Mouse (Mus musculus) forebrain, embryonic 14.5 days (tissue): Measurements from ENCODE around the gene Pde5a. TPM values are rescaled to one million over a fixed set of nuclear protein-coding genes. Genes with fewer than 3 reads are reported as not detected.

ENCODE experiments used
- ATAC-seq: fragments of 200-750 bp; cut with Nextera tagmentation; 2 replicates; pipeline ENCODE4 v1.8.0; 2017; ENCODE audit warnings: mild to moderate bottlenecking, moderate library complexity
- DNase-seq: peaks from one replicate; pipeline ENCODE4 v3.0.0-alpha.2; 2015; ENCODE audit warnings: low spot score
- H3K27ac ChIP-seq: fragments of 300-500 bp; sonication (generic); 2 replicates; pipeline ENCODE4 v1.5.1; 2014; ENCODE audit warnings: low read depth, mild to moderate bottlenecking, control low read depth, low read length, moderate library complexity
- H3K27me3 ChIP-seq: fragments of 300-500 bp; sonication (generic); replicated peaks from 2 replicates; pipeline ENCODE4 v1.6.1; 2014; ENCODE audit warnings: low read length, control low read depth, mixed read lengths; ENCODE audit not compliant: control insufficient read depth, insufficient read depth
- H3K36me3 ChIP-seq: fragments of 300-500 bp; sonication (generic); 2 replicates; pipeline ENCODE4 v1.6.1; 2014; ENCODE audit warnings: low read length, control low read depth; ENCODE audit not compliant: control insufficient read depth, insufficient read depth
- H3K4me1 ChIP-seq: fragments of 300-500 bp; sonication (generic); 2 replicates; pipeline ENCODE4 v1.6.1; 2014; ENCODE audit warnings: antibody characterized with exemption, low read length, control low read depth; ENCODE audit not compliant: control insufficient read depth, insufficient read depth
- H3K4me2 ChIP-seq: fragments of 300-500 bp; sonication (generic); 2 replicates; pipeline ENCODE4 v1.6.1; 2014; ENCODE audit warnings: mild to moderate bottlenecking, control low read depth, low read length
- H3K4me3 ChIP-seq: fragments of 300-500 bp; sonication (generic); 2 replicates; pipeline ENCODE4 v1.5.1; 2014; ENCODE audit warnings: low read depth, low read length, control low read depth
- H3K9ac ChIP-seq: fragments of 300-500 bp; sonication (generic); 2 replicates; pipeline ENCODE4 v1.6.1; 2014; ENCODE audit warnings: mild to moderate bottlenecking, low read length, control low read depth, moderate library complexity
- H3K9me3 ChIP-seq: fragments of 300-500 bp; sonication (generic); replicated peaks from 2 replicates; pipeline ENCODE4 v1.6.1; 2016; ENCODE audit warnings: low read length, control low read depth, mixed read lengths; ENCODE audit not compliant: control insufficient read depth
- WGBS: fragments of 180-500 bp; shearing (Covaris S2); extraction: QIAGEN DNeasy Blood & Tissue Kit; methylation state at CpG from one replicate; pipeline ENCODE4 v1.1.7; 2014; 5-methylcytosine and 5-hydroxymethylcytosine counted together
- polyA plus RNA-seq: library from polyadenylated mRNA; unstranded; fragments of >200 nt; fragmentation: Nextera tagmentation; extraction: Ambion mirVana; gene quantifications from 2 replicates; pipeline ENCODE4 v1.2.1, GENCODE M21; 2014

The Pde5a gene
- polyA plus RNA-seq, 1 experiment from 2014 or later, result 4.1 TPM

GRCm38 (mm10) chr3:122708485-122708884, 20.3 kb upstream of the Pde5a start:
- no peaks in the 10 kb centered on the region for H3K36me3 ChIP-seq
- no peaks in the 10 kb centered on the region for H3K27me3 ChIP-seq
- H3K9me3 ChIP-seq, result no peaks in the 10 kb centered on the region
- no peak overlapping the region for H3K9ac ChIP-seq
- 81% methylated on average over 6 of the region's 6 CpGs for WGBS
- ATAC-seq, result no peak
- H3K4me3 ChIP-seq, result no peak overlapping the region
- no peak for DNase-seq
- H3K27ac ChIP-seq, result no peak overlapping the region
- no peaks in the 10 kb centered on the region for H3K4me1 ChIP-seq
- no peak overlapping the region for H3K4me2 ChIP-seq

DNA sequence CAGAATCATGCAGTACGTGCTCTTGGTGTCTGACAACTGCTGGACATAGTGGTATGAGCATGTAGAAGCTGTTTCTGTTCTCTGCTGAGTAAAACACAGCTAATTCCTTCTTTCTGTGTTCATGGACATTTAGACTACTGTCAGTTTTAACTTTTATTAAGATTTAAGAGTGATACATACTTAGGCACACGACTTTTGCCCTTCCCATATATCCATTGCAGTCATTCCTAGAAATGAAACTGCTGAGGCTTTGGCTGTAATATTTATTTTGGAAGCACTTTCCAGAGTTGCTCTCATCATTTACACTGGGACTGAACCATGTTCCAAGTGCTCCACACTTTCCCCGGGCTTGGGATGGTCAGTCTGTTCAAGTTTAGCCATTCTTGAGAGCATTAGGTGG, 18.6 kb upstream of the Pde5a start:
- Histone ChIP-seq H3K9me3 (no peaks in the 10 kb centered on the region), H3K4me3 (no peak overlapping the region), H3K4me2 (no peak overlapping the region), H3K27ac (no peak overlapping the region), H3K4me1 (no peaks in the 10 kb centered on the region), H3K9ac (no peak overlapping the region), H3K27me3 (no peaks in the 10 kb centered on the region), H3K36me3 (no peaks in the 10 kb centered on the region)
- no peak for DNase-seq
- ATAC-seq, result no peak
- 87% methylated on average over 3 of the region's 3 CpGs for WGBS

- H3K4me1 ChIP-seq, result no peaks in the 10 kb centered on the region
- ATAC-seq (no peak), DNase-seq (no peak)
- H3K9ac ChIP-seq, result no peak overlapping the region
- 86% methylated on average over 2 of the region's 2 CpGs for WGBS
- no peaks in the 10 kb centered on the region for H3K27me3 ChIP-seq
- no peak overlapping the region for H3K4me3 ChIP-seq
- H3K4me2 ChIP-seq, result no peak overlapping the region
- no peaks in the 10 kb centered on the region for H3K36me3 ChIP-seq
- H3K27ac ChIP-seq, result no peak overlapping the region
- no peaks in the 10 kb centered on the region for H3K9me3 ChIP-seq
Measured at GRCm38 (mm10) chr3:122718631-122719030, 10.1 kb upstream of the Pde5a start.

GRCm38 (mm10) chr3:122721522-122721921, 7.2 kb upstream of the Pde5a start:
- no peak for DNase-seq
- Histone ChIP-seq H3K27ac (no peak overlapping the region), H3K36me3 (no peaks in the 10 kb centered on the region), H3K4me3 (no peak overlapping the region), H3K4me1 (no peaks in the 10 kb centered on the region), H3K4me2 (no peak overlapping the region), H3K27me3 (no peaks in the 10 kb centered on the region), H3K9ac (no peak overlapping the region), H3K9me3 (no peaks in the 10 kb centered on the region)
- 88% methylated on average over 9 of the region's 9 CpGs for WGBS
- ATAC-seq, result no peak

DNA sequence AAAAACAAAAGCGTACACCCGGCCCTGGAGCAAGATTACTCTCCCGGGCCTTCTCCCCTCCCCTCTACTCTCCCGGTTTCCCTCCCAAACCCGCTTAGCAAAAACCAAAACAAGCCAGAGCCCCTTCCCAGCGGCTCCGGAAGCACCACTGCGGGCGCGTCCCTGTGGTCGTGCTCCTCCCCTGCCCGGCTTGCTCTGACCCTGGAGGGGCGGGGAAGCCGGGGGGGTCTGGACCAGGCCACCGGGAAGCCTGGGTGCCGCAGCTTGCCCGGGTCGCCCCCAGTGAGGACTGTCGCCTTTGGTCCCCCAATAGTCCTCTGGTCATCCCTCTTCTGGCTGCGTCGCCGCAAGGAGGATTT, 833 bp downstream of the Pde5a start:
- H3K27ac ChIP-seq, result peak overlapping the region; percentile 89
- peak overlapping the region; percentile 90 for H3K9ac ChIP-seq
- H3K9me3 ChIP-seq, result no peaks in the 10 kb centered on the region
- DNase-seq, result no peak
- 0% methylated on average over 20 of the region's 22 CpGs for WGBS
- no peaks in the 10 kb centered on the region for H3K27me3 ChIP-seq
- H3K4me3 ChIP-seq, result peak overlapping the region; percentile 74
- H3K4me1 ChIP-seq, result 0 out of 2 replicates have a peak, but pooled peaks cover 7% of the 10 kb centered on the region
- ATAC-seq, result peak; percentile 68
- no peaks in the 10 kb centered on the region for H3K36me3 ChIP-seq
- peak overlapping the region; percentile 86 for H3K4me2 ChIP-seq

- Histone ChIP-seq H3K9me3 (no peaks in the 10 kb centered on the region), H3K27ac (peak overlapping the region; percentile 89), H3K36me3 (no peaks in the 10 kb centered on the region), H3K4me3 (peak overlapping the region; percentile 74), H3K4me1 (0 out of 2 replicates have a peak, but pooled peaks cover 7% of the 10 kb centered on the region), H3K9ac (peak overlapping the region; percentile 90), H3K27me3 (no peaks in the 10 kb centered on the region), H3K4me2 (peak overlapping the region; percentile 86)
- under 1% methylated on average over 79 of the region's 92 CpGs for WGBS
- DNase-seq (peak; percentile 78), ATAC-seq (peak; percentile 84)
Measured at GRCm38 (mm10) chr3:122729960-122730740, 1.4 kb downstream of the Pde5a start.

- ATAC-seq (peak; percentile 1; the same call in 1 of the 2 replicates), DNase-seq (peak; percentile 30)
- no peaks in the 10 kb centered on the region for H3K36me3 ChIP-seq
- no peaks in the 10 kb centered on the region for H3K9me3 ChIP-seq
- WGBS, result 2% methylated on average over 13 of the region's 13 CpGs
- H3K27me3 ChIP-seq, result no peaks in the 10 kb centered on the region
- peak overlapping the region; percentile 74 for H3K4me3 ChIP-seq
- peak overlapping the region; percentile 90 for H3K9ac ChIP-seq
- H3K4me2 ChIP-seq, result peak overlapping the region; percentile 86
- peak overlapping the region; percentile 89; the same call in 1 of the 2 replicates for H3K27ac ChIP-seq
- H3K4me1 ChIP-seq, result 0 out of 2 replicates have a peak, but pooled peaks cover 7% of the 10 kb centered on the region
Measured at GRCm38 (mm10) chr3:122730741-122731235, 2.0 kb downstream of the Pde5a start.

DNA sequence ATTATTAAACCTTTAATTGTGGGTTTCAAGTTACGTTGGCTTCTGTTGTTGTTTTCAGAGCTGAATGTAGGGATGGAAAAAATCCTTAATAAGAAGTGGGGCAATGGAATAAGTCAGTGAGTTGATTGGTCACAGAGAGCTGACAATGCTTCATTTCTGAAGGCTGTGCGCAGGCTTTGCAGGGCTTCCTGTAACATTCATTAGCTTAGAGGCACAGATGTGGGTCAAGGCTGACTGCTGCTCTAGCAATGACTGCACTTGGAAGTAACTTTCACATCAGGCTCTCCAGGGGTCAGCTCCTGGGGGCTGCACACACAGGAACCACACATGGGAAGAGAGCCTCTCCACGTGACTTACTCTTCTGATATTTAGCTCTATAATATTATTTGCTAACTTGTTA, 5.1 kb downstream of the Pde5a start:
- Histone ChIP-seq H3K4me2 (no peak overlapping the region), H3K9ac (no peak overlapping the region), H3K27ac (no peak overlapping the region), H3K27me3 (no peaks in the 10 kb centered on the region), H3K4me1 (0 out of 2 replicates have a peak, but pooled peaks cover 7% of the 10 kb centered on the region), H3K4me3 (no peak overlapping the region), H3K36me3 (no peaks in the 10 kb centered on the region), H3K9me3 (no peaks in the 10 kb centered on the region)
- DNase-seq (no peak), ATAC-seq (no peak)
- WGBS, result 71% methylated on average over 3 of the region's 3 CpGs

- H3K27ac ChIP-seq, result no peak overlapping the region
- H3K9me3 ChIP-seq, result no peaks in the 10 kb centered on the region
- no peak overlapping the region for H3K4me2 ChIP-seq
- ATAC-seq, result no peak
- DNase-seq, result no peak
- no peaks in the 10 kb centered on the region for H3K36me3 ChIP-seq
- H3K4me3 ChIP-seq, result no peak overlapping the region
- WGBS, result 79% methylated on average over 6 of the region's 6 CpGs
- H3K9ac ChIP-seq, result no peak overlapping the region
- no peaks in the 10 kb centered on the region for H3K27me3 ChIP-seq
- H3K4me1 ChIP-seq, result 0 out of 2 replicates have a peak, but pooled peaks cover 7% of the 10 kb centered on the region
Measured at GRCm38 (mm10) chr3:122734329-122734728, 5.6 kb downstream of the Pde5a start.
